Mouse (Mus musculus) retina, postnatal 1 day (tissue): Measurements from ENCODE around the gene Fpr-rs7.

Experiments used
- DNase-seq: peaks from one replicate; pipeline ENCODE4 v3.0.0-alpha.2; 2012

Gene Fpr-rs7

DNA sequence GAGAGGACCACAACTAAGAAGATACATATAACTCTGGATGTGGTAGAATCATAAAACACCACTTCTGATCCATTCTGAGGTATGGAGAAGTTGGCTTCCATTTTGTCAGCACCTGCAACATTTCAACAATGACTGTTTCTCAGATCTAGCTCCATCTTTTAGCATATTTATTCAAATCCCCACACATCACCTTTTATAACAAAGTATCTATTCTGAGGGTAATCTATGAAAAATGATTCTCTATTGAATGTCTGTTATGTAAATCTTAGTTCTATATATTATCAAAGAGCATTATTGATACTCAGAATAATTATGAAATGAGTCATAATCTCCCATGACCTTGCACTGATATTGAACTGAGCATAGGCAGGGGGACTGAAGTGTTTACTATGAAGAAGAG lies at the start of gene Fpr-rs7:
Fpr-rs7 (minus strand) TSS at position 101 of the 400 bp plus-strand sequence.
- DNase-seq, result no peak

DNA sequence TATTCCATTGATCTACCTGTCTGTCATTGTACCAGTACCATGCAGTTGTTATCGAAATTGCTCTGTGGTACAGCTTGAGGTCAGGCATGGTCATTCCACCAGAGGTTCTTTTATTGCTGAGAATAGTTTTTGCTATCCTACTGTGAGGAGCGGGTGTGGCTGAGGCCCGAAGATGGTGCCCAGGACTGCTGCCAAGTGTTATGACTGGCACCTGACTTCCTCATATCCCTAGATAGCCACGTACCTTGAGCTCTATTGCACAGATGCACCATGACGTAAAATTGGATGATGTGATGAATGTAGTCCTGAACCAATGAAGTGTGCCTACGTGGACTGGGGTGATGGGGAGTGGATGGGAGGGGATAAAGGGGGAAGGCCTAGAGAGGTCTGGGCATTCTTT lies 39.9 kb downstream of the Fpr-rs7 start:
- no peak for DNase-seq

DNA sequence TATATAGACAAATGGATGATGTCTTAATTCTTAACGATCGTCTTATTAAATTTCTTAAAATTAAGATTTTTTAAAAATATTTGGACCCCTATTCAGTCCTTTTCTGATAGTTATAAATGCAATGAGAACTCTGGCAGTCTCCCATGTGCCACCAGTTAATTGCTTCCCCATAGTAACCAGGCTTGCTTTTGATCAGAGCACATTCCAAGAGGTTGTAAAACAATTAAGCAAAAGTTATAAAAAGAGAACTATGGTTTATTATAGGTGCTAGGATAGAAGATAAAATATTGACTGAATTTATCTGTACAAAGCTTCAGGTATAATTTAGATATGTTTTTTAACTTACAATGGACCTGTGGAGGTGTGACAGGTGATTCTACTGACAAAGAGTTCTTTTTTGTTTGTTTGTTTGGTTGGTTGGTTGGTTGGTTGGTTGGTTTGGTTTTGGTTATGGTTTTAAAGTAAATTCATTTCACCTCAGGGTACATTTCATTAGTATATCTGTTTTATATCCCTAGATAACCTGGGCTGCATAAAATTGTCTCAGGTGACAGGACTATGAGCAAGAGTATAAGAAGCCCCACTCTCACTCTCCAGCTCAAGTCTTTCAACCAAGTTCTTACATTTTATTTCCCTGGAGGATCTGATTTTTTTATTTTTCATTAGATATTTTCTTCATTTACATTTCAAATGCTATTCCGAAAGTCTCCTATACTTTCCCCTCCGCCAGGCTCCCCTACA lies 42.2 kb downstream of the Fpr-rs7 start:
- no peak for DNase-seq
